Comparison of ENCODE assay signal across 8 mouse cellular contexts in genomic region chr19:6979486-6980380, GRCm38 (mm10). TPM values are rescaled to one million over a fixed set of nuclear protein-coding genes. Genes with fewer than 3 reads are reported as not detected.
DNase-seq lines count a peak whose midpoint lies in the region; ATAC-seq and TF ChIP-seq lines count a peak whose summit lies in the region.

No protein-coding gene starts in this region.

- TF ChIP-seq CTCF in bone marrow macrophage, adult 2 months (IDR thresholded peaks at IDR 0.05; ENCODE audit: low read depth, low read length), result peak; percentile 79
- TF ChIP-seq CTCF in embryonic fibroblast, embryonic 13.5 days (IDR thresholded peaks at IDR 0.05; ENCODE audit: borderline replicate concordance, insufficient read depth, low read length), result peak; percentile 49; the same call in 1 of the 2 replicates

- peak overlapping the region; percentile 75 for H3K4me3 ChIP-seq in bone marrow macrophage, adult 2 months (ENCODE audit: insufficient read depth, low read length)
- H3K4me3 ChIP-seq in embryonic fibroblast, embryonic 13.5 days (ENCODE audit: insufficient read depth, low read length), result peak overlapping the region; percentile 48
- peak overlapping the region; percentile 69 for H3K4me3 ChIP-seq in kidney, embryonic 14.5 days (ENCODE audit: low read length)
- H3K4me3 ChIP-seq in limb, embryonic 15.5 days, result peak overlapping the region; percentile 85

- H3K36me3 ChIP-seq in kidney, embryonic 14.5 days (ENCODE audit: control insufficient read depth, insufficient read depth, low read length), result peaks cover 37% of the 10 kb centered on the region
- peaks cover 39% of the 10 kb centered on the region for H3K36me3 ChIP-seq in limb, embryonic 15.5 days

- H3K4me2 ChIP-seq in kidney, embryonic 14.5 days (replicated peaks; ENCODE audit: low read depth, low read length), result peak overlapping the region; percentile 81
- peak overlapping the region; percentile 68 for H3K4me2 ChIP-seq in limb, embryonic 15.5 days

- 1% methylated on average over 57 of the region's 59 CpGs for WGBS in kidney, embryonic 14.5 days
- 1% methylated on average over 58 of the region's 59 CpGs for WGBS in limb, embryonic 15.5 days

- peak overlapping the region; percentile 81 for H3K27ac ChIP-seq in bone marrow macrophage, adult 2 months (ENCODE audit: insufficient read depth, low read depth, low read length)
- peak overlapping the region; percentile 23 for H3K27ac ChIP-seq in embryonic fibroblast, embryonic 13.5 days (ENCODE audit: insufficient read depth, low read length)
- H3K27ac ChIP-seq in kidney, embryonic 14.5 days (ENCODE audit: low read depth, low read length), result peak overlapping the region; percentile 93
- peak overlapping the region; percentile 95 for H3K27ac ChIP-seq in limb, embryonic 15.5 days

- peak; percentile 100 for DNase-seq in A20 (ENCODE audit: low read depth, low spot score)
- peak; percentile 99 for DNase-seq in heart, adult 9 months (ENCODE audit: low spot score in 2 of 2)
- DNase-seq in monocyte, adult 2 months (ENCODE audit: low read depth in 1 of 2, low spot score in 2 of 2), result peak; percentile 98 to 99
- peak; percentile 99 for DNase-seq in spleen, postnatal 36 days (ENCODE audit: low spot score in 2 of 2)

- no peaks in the 10 kb centered on the region for H3K27me3 ChIP-seq in kidney, embryonic 14.5 days (ENCODE audit: control insufficient read depth, insufficient read depth, low read length)
- no peaks in the 10 kb centered on the region for H3K27me3 ChIP-seq in limb, embryonic 15.5 days

- TF ChIP-seq POLR2A in bone marrow macrophage, adult 2 months (IDR thresholded peaks at IDR 0.05; ENCODE audit: borderline replicate concordance, low read depth, low read length), result no peak
- TF ChIP-seq POLR2A in embryonic fibroblast, embryonic 13.5 days (IDR thresholded peaks at IDR 0.05; ENCODE audit: low read depth, low read length), result peak; percentile 33; the same call in 1 of the 2 replicates

- peaks cover 18% of the 10 kb centered on the region for H3K4me1 ChIP-seq in bone marrow macrophage, adult 2 months (ENCODE audit: control insufficient read depth, insufficient read depth, low read length)
- peaks cover 9% of the 10 kb centered on the region for H3K4me1 ChIP-seq in embryonic fibroblast, embryonic 13.5 days (ENCODE audit: control insufficient read depth, insufficient read depth, low read length)
- H3K4me1 ChIP-seq in kidney, embryonic 14.5 days (ENCODE audit: control insufficient read depth, insufficient read depth, low read length), result peaks cover 34% of the 10 kb centered on the region
- H3K4me1 ChIP-seq in limb, embryonic 15.5 days, result peaks cover 48% of the 10 kb centered on the region

- H3K9me3 ChIP-seq in kidney, embryonic 14.5 days (ENCODE audit: control insufficient read depth, low read length), result no peaks in the 10 kb centered on the region
- H3K9me3 ChIP-seq in limb, embryonic 15.5 days, result no peaks in the 10 kb centered on the region

- ATAC-seq in kidney, embryonic 14.5 days (ENCODE audit: low FRiP score, low TSS enrichment), result peak; percentile 90
- peak; percentile 91 for ATAC-seq in limb, embryonic 15.5 days (ENCODE audit: insufficient number of reproducible peaks, low FRiP score, low TSS enrichment, low read depth)

- peak overlapping the region; percentile 86 for H3K9ac ChIP-seq in kidney, embryonic 14.5 days (ENCODE audit: low read depth, low read length)
- peak overlapping the region; percentile 75 for H3K9ac ChIP-seq in limb, embryonic 15.5 days

RNA-seq across cellular contexts. Expression of gene Fkbp2, which starts 0.6 kb away (rescaled TPM):
- 118 and 126 TPM in 2 replicates for polyA plus RNA-seq in bone marrow macrophage, adult 2 months (2012; ENCODE audit: insufficient read depth, insufficient read length, missing spikeins)
- polyA plus RNA-seq in embryonic fibroblast, embryonic 13.5 days (2011; ENCODE audit: insufficient read length, low read depth, missing spikeins), result 35.9 and 37.0 TPM in 2 replicates
- polyA plus RNA-seq in kidney, embryonic 14.5 days (2014; fragmentation: Nextera tagmentation; extraction: Ambion mirVana), result 89.7 and 118 TPM in 2 replicates
- 117 and 124 TPM in 2 replicates for polyA plus RNA-seq in limb, embryonic 15.5 days (2015; fragmentation: Nextera tagmentation; extraction: Ambion mirVana)

RNA-seq across cellular contexts. Expression of gene Plcb3, which starts 3.5 kb away (rescaled TPM):
- 39.8 and 40.6 TPM in 2 replicates for polyA plus RNA-seq in bone marrow macrophage, adult 2 months (2012; ENCODE audit: insufficient read depth, insufficient read length, missing spikeins)
- 56.2 and 69.3 TPM in 2 replicates for polyA plus RNA-seq in embryonic fibroblast, embryonic 13.5 days (2011; ENCODE audit: insufficient read length, low read depth, missing spikeins)
- 24.4 and 38.9 TPM in 2 replicates for polyA plus RNA-seq in kidney, embryonic 14.5 days (2014; fragmentation: Nextera tagmentation; extraction: Ambion mirVana)
- 48.4 and 50.5 TPM in 2 replicates for polyA plus RNA-seq in limb, embryonic 15.5 days (2015; fragmentation: Nextera tagmentation; extraction: Ambion mirVana)

RNA-seq across cellular contexts. Expression of gene Ppp1r14b, which starts 5.0 kb away (rescaled TPM):
- polyA plus RNA-seq in bone marrow macrophage, adult 2 months (2012; ENCODE audit: insufficient read depth, insufficient read length, missing spikeins), result 64.2 and 73.7 TPM in 2 replicates
- polyA plus RNA-seq in embryonic fibroblast, embryonic 13.5 days (2011; ENCODE audit: insufficient read length, low read depth, missing spikeins), result 161 and 202 TPM in 2 replicates
- 202 and 254 TPM in 2 replicates for polyA plus RNA-seq in kidney, embryonic 14.5 days (2014; fragmentation: Nextera tagmentation; extraction: Ambion mirVana)
- 168 TPM in 2 replicates for polyA plus RNA-seq in limb, embryonic 15.5 days (2015; fragmentation: Nextera tagmentation; extraction: Ambion mirVana)

RNA-seq across cellular contexts. Expression of gene Vegfb, which starts 7.7 kb away (rescaled TPM):
- polyA plus RNA-seq in bone marrow macrophage, adult 2 months (2012; ENCODE audit: insufficient read depth, insufficient read length, missing spikeins), result 30.1 and 39.9 TPM in 2 replicates
- 24.5 and 29.6 TPM in 2 replicates for polyA plus RNA-seq in embryonic fibroblast, embryonic 13.5 days (2011; ENCODE audit: insufficient read length, low read depth, missing spikeins)
- 38.2 and 39.8 TPM in 2 replicates for polyA plus RNA-seq in kidney, embryonic 14.5 days (2014; fragmentation: Nextera tagmentation; extraction: Ambion mirVana)
- polyA plus RNA-seq in limb, embryonic 15.5 days (2015; fragmentation: Nextera tagmentation; extraction: Ambion mirVana), result 39.9 and 46.3 TPM in 2 replicates

RNA-seq across cellular contexts. Expression of gene Dnajc4, which starts 12.6 kb away (rescaled TPM):
- 26.8 and 32.2 TPM in 2 replicates for polyA plus RNA-seq in bone marrow macrophage, adult 2 months (2012; ENCODE audit: insufficient read depth, insufficient read length, missing spikeins)
- polyA plus RNA-seq in embryonic fibroblast, embryonic 13.5 days (2011; ENCODE audit: insufficient read length, low read depth, missing spikeins), result 15.0 and 22.2 TPM in 2 replicates
- polyA plus RNA-seq in kidney, embryonic 14.5 days (2014; fragmentation: Nextera tagmentation; extraction: Ambion mirVana), result 22.6 and 24.0 TPM in 2 replicates
- polyA plus RNA-seq in limb, embryonic 15.5 days (2015; fragmentation: Nextera tagmentation; extraction: Ambion mirVana), result 23.8 and 30.6 TPM in 2 replicates

Comparison
In these comparisons a context has a peak if more than half of its experiments do, and no peak if none do; other contexts are left out.
1. Peak in every context shown above with its lines: DNase-seq, ATAC-seq, H3K4me3 ChIP-seq and H3K27ac ChIP-seq.
2. H3K27ac ChIP-seq: peak in every context shown above with its lines; median percentile 95 in limb, embryonic 15.5 days; 93 in kidney, embryonic 14.5 days; 81 in bone marrow macrophage, adult 2 months; 23 in embryonic fibroblast, embryonic 13.5 days.